Mouse (Mus musculus) midbrain, embryonic 12.5 days (tissue): Measurements from ENCODE around the gene Ttc4. TPM values are rescaled to one million over a fixed set of nuclear protein-coding genes. Genes with fewer than 3 reads are reported as not detected.

ENCODE experiments used
- ATAC-seq: fragments of 200-750 bp; cut with Nextera tagmentation; 2 replicates; pipeline ENCODE4 v1.8.0; 2017; ENCODE audit warnings: low read depth, moderate TSS enrichment, moderate library complexity; ENCODE audit not compliant: low FRiP score
- H3K27ac ChIP-seq: fragments of 300-500 bp; sonication (generic); replicated peaks from 2 replicates; pipeline ENCODE4 v1.5.1; 2016; ENCODE audit warnings: mild to moderate bottlenecking
- H3K27me3 ChIP-seq: fragments of 300-500 bp; sonication (generic); 2 replicates; pipeline ENCODE4 v1.6.1; 2016; ENCODE audit warnings: mild to moderate bottlenecking
- H3K36me3 ChIP-seq: fragments of 300-500 bp; sonication (generic); 2 replicates; pipeline ENCODE4 v1.6.1; 2016
- H3K4me1 ChIP-seq: fragments of 300-500 bp; sonication (generic); 2 replicates; pipeline ENCODE4 v1.6.1; 2016
- H3K4me2 ChIP-seq: fragments of 300-500 bp; sonication (generic); replicated peaks from 2 replicates; pipeline ENCODE4 v1.6.1; 2016; ENCODE audit warnings: mild to moderate bottlenecking, moderate library complexity
- H3K4me3 ChIP-seq: fragments of 300-500 bp; sonication (generic); 2 replicates; pipeline ENCODE4 v1.5.1; 2016; ENCODE audit warnings: mild to moderate bottlenecking
- H3K9ac ChIP-seq: fragments of 300-500 bp; sonication (generic); replicated peaks from 2 replicates; pipeline ENCODE4 v1.6.1; 2016; ENCODE audit warnings: mild to moderate bottlenecking, moderate library complexity
- H3K9me3 ChIP-seq: fragments of 300-500 bp; sonication (generic); 2 replicates; pipeline ENCODE4 v1.6.1; 2016; ENCODE audit warnings: mild to moderate bottlenecking
- WGBS: fragments of 180-500 bp; shearing (Covaris S2); methylation state at CpG from one replicate; pipeline ENCODE4 v1.1.7; 2016; 5-methylcytosine and 5-hydroxymethylcytosine counted together
- polyA plus RNA-seq: library from polyadenylated mRNA; unstranded; fragments of >200 nt; fragmentation: Nextera tagmentation; extraction: Ambion mirVana; gene quantifications from 2 replicates; pipeline ENCODE4 v1.2.1, GENCODE M21; 2016

Gene Ttc4
- polyA plus RNA-seq, 1 experiment from 2014 or later: 101 TPM

- ATAC-seq: no peak
- no peaks in the 10 kb centered on the region for H3K4me1 ChIP-seq
- no peak overlapping the region for H3K27ac ChIP-seq
- H3K4me2 ChIP-seq: no peak overlapping the region
- 63% methylated on average over 3 of the region's 3 CpGs for WGBS
- no peak overlapping the region for H3K4me3 ChIP-seq
- H3K9me3 ChIP-seq: no peaks in the 10 kb centered on the region
- no peaks in the 10 kb centered on the region for H3K36me3 ChIP-seq
- no peak overlapping the region for H3K9ac ChIP-seq
- 0 out of 2 replicates have a peak, but pooled peaks cover 5% of the 10 kb centered on the region for H3K27me3 ChIP-seq
Observed at GRCm38 (mm10) chr4:106688636-106689296, 10.0 kb upstream of the Ttc4 start.

DNA sequence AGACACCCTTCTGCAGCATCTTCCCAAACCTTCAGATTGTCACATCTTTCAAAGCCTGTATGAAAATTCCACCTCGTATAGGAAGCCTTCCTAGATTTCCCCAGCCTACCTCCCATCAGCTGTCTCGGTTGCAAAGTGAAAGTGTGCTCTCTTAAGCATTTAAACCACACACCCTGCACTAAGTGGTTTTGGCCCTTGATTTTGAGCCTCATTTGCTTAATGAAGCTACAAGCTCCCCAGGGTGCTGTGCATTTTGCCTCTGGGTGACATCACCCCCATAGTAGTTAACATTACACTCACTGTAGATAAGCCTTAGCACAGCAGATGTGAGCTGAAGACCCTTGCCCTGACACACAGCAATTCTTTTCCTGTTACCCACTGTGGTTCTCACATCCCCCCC, 2.2 kb upstream of the Ttc4 start:
- Histone ChIP-seq H3K4me2 (no peak overlapping the region), H3K27ac (no peak overlapping the region), H3K4me1 (peaks cover 10% of the 10 kb centered on the region), H3K9ac (no peak overlapping the region), H3K36me3 (peaks cover 12% of the 10 kb centered on the region), H3K27me3 (peaks cover 4% of the 10 kb centered on the region; the same call in 1 of the 2 replicates), H3K4me3 (no peak overlapping the region), H3K9me3 (no peaks in the 10 kb centered on the region)
- WGBS: 62% methylated on average over 2 of the region's 2 CpGs
- no peak for ATAC-seq

DNA sequence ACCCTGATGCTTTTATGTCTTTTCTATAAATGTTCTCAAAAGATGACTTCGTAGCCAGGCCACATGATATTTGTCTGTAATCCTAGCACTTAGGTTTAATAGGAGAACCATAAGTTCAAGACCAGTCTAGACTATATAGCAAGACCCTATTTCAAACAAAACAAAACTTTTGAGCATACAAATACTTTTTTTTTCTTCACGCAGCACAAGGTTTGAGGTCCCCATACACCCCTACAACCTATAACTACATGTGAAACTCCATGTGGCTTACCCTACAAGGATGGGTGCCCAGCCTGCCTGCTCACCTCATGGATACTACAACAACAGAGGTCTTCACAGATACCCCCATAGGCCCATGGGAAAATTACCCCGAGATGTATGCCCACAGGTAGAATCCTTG, 408 bp upstream of the Ttc4 start:
- peaks cover 10% of the 10 kb centered on the region for H3K4me1 ChIP-seq
- H3K27me3 ChIP-seq: peaks cover 4% of the 10 kb centered on the region; the same call in 1 of the 2 replicates
- no peak overlapping the region for H3K9ac ChIP-seq
- no peaks in the 10 kb centered on the region for H3K9me3 ChIP-seq
- no peak overlapping the region for H3K27ac ChIP-seq
- peak overlapping the region; percentile 92 for H3K4me2 ChIP-seq
- ATAC-seq: peak; percentile 50
- H3K36me3 ChIP-seq: peaks cover 28% of the 10 kb centered on the region
- H3K4me3 ChIP-seq: peak overlapping the region; percentile 85
- WGBS: 38% methylated on average over 3 of the region's 3 CpGs

- Histone ChIP-seq H3K4me3 (no peak overlapping the region), H3K4me2 (no peak overlapping the region), H3K27me3 (peaks cover 4% of the 10 kb centered on the region; the same call in 1 of the 2 replicates), H3K9ac (no peak overlapping the region), H3K36me3 (peaks cover 49% of the 10 kb centered on the region), H3K27ac (no peak overlapping the region), H3K4me1 (peaks cover 10% of the 10 kb centered on the region), H3K9me3 (no peaks in the 10 kb centered on the region)
- ATAC-seq: no peak
- WGBS: 90% methylated on average over 5 of the region's 5 CpGs
Observed at GRCm38 (mm10) chr4:106676749-106677148, 2.0 kb downstream of the Ttc4 start.

DNA sequence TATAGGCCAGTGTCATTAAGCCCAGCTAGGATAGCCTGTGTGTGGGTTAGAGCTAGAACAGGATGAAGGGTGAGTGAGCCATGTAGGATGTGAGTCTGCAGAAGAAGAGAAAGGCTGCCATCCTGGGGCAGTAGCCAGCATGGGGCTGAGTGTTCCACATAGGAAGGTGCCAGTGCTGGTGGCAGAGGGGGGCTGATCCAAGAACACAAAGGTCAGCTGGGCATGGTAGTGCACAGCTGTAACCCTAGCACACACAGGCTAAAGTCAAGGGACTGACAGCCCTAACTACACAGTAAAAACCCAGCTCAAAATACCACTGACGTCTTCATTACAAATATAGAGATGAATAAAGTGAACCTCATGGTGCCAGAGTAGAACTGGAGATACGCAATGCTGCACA, 12.2 kb downstream of the Ttc4 start:
- H3K27me3 ChIP-seq: no peaks in the 10 kb centered on the region
- H3K4me3 ChIP-seq: no peak overlapping the region
- peaks cover 99% of the 10 kb centered on the region for H3K36me3 ChIP-seq
- H3K9ac ChIP-seq: no peak overlapping the region
- H3K4me2 ChIP-seq: no peak overlapping the region
- no peaks in the 10 kb centered on the region for H3K9me3 ChIP-seq
- H3K27ac ChIP-seq: no peak overlapping the region
- ATAC-seq: no peak
- no peaks in the 10 kb centered on the region for H3K4me1 ChIP-seq
- WGBS: 93% methylated on average over 2 of the region's 2 CpGs

DNA sequence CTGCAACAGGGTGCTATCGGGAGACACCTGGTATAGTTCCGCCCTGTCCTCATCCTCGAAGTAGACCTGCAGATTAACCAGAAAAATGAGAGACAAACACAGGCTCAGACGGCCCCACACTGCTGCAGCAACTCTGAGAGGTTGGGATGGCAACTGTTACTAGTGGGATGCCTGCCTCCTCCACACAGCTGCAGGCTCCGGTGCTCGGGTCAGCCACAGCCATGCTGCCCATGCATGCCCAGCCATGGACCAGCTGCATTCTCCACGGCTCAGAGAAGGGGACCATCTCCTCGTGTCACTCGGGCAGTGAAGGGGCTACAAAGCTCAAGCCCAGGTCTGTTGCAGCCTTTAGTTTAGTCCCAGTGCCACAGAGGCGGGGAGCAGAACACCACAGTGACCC, 13.1 kb downstream of the Ttc4 start:
- H3K4me3 ChIP-seq: no peak overlapping the region
- H3K9ac ChIP-seq: no peak overlapping the region
- H3K4me1 ChIP-seq: no peaks in the 10 kb centered on the region
- H3K9me3 ChIP-seq: no peaks in the 10 kb centered on the region
- peaks cover 96% of the 10 kb centered on the region for H3K36me3 ChIP-seq
- H3K27me3 ChIP-seq: no peaks in the 10 kb centered on the region
- no peak overlapping the region for H3K4me2 ChIP-seq
- H3K27ac ChIP-seq: no peak overlapping the region
- WGBS: 89% methylated on average over 10 of the region's 10 CpGs
- no peak for ATAC-seq

- Histone ChIP-seq H3K27me3 (no peaks in the 10 kb centered on the region), H3K27ac (no peak overlapping the region), H3K4me3 (no peak overlapping the region), H3K9ac (no peak overlapping the region), H3K9me3 (no peaks in the 10 kb centered on the region), H3K4me2 (no peak overlapping the region), H3K4me1 (no peaks in the 10 kb centered on the region), H3K36me3 (peaks cover 95% of the 10 kb centered on the region)
- ATAC-seq: no peak
- 98% methylated on average over 2 of the region's 2 CpGs for WGBS
Observed at GRCm38 (mm10) chr4:106665269-106665668, 13.5 kb downstream of the Ttc4 start.

- WGBS: 91% methylated on average over 6 of the region's 6 CpGs
- ATAC-seq: no peak
- peaks cover 95% of the 10 kb centered on the region for H3K36me3 ChIP-seq
Observed at GRCm38 (mm10) chr4:106664697-106665096, 14.0 kb downstream of the Ttc4 start.

DNA sequence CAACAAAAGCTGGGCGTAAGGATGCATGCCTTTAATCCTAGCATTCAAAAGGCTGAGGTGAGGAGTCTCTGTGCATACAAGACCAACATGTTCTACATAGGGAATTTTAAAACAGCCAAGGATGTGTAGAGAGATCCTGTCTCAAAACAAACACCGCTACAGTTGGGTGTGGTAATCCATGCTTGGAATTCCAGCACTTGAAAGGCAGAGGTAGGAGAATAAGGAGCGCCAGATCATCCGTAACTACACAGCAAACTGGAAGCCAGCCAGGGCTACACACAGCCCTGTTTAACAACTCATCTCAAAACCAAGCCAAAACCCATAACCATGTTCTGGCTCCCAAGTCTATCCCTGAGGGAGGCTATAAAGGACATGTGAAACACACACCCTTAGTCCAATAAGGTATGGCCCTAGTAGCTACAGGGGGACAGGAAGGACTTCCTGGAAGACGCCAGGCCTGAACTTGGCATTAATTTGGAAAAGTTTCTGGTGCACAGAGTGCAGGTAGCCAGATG, 14.7 kb downstream of the Ttc4 start:
- H3K4me2 ChIP-seq: no peak overlapping the region
- 89% methylated on average over 5 of the region's 5 CpGs for WGBS
- no peak overlapping the region for H3K27ac ChIP-seq
- H3K4me1 ChIP-seq: no peaks in the 10 kb centered on the region
- H3K27me3 ChIP-seq: no peaks in the 10 kb centered on the region
- no peak overlapping the region for H3K9ac ChIP-seq
- H3K9me3 ChIP-seq: no peaks in the 10 kb centered on the region
- ATAC-seq: no peak
- peaks cover 92% of the 10 kb centered on the region for H3K36me3 ChIP-seq
- H3K4me3 ChIP-seq: no peak overlapping the region

More at GRCm38 (mm10) chr4:106664697-106665096, 14.0 kb downstream of the Ttc4 start:
- Histone ChIP-seq H3K4me2 (no peak overlapping the region), H3K27ac (no peak overlapping the region), H3K27me3 (no peaks in the 10 kb centered on the region), H3K9ac (no peak overlapping the region), H3K4me3 (no peak overlapping the region), H3K4me1 (no peaks in the 10 kb centered on the region), H3K9me3 (no peaks in the 10 kb centered on the region)

DNA sequence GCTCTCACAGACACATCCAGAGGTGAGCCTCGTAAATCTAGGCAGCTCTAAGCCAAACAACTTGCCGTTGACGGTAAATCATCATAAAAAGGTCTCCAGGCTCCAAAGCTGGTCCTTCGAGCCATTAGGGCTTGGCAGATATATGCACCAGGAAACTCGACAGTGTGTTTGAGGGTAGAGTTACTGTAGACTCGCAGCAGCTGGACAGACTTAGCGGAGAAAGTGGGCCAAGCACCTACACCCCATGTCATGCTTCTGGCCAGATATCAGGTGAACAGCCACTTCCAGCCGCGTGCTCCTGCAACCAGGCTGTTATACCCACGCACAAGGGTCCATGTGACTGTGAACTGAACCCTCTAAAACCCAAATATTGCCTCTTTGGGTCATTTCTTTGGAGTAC, 23.1 kb downstream of the Ttc4 start:
- H3K27ac ChIP-seq: no peak overlapping the region
- no peaks in the 10 kb centered on the region for H3K9me3 ChIP-seq
- H3K4me1 ChIP-seq: peaks cover 8% of the 10 kb centered on the region
- no peak overlapping the region for H3K4me2 ChIP-seq
- H3K4me3 ChIP-seq: no peak overlapping the region
- 92% methylated on average over 10 of the region's 10 CpGs for WGBS
- no peak for ATAC-seq
- H3K27me3 ChIP-seq: no peaks in the 10 kb centered on the region
- H3K9ac ChIP-seq: no peak overlapping the region
- peaks cover 50% of the 10 kb centered on the region for H3K36me3 ChIP-seq

GRCm38 (mm10) chr4:106653051-106653450, 25.7 kb downstream of the Ttc4 start:
- H3K36me3 ChIP-seq: peaks cover 36% of the 10 kb centered on the region
- no peak for ATAC-seq
- WGBS: 95% methylated on average over 15 of the region's 15 CpGs

GRCm38 (mm10) chr4:106652546-106652945, 26.2 kb downstream of the Ttc4 start:
- Histone ChIP-seq H3K27me3 (peaks cover 19% of the 10 kb centered on the region), H3K9ac (no peak overlapping the region), H3K27ac (no peak overlapping the region), H3K4me2 (no peak overlapping the region), H3K4me1 (peaks cover 8% of the 10 kb centered on the region), H3K4me3 (no peak overlapping the region), H3K36me3 (peaks cover 35% of the 10 kb centered on the region), H3K9me3 (no peaks in the 10 kb centered on the region)
- ATAC-seq: no peak
- 97% methylated on average over 3 of the region's 3 CpGs for WGBS

More at GRCm38 (mm10) chr4:106653051-106653450, 25.7 kb downstream of the Ttc4 start:
- Histone ChIP-seq H3K27ac (no peak overlapping the region), H3K9me3 (no peaks in the 10 kb centered on the region), H3K9ac (no peak overlapping the region), H3K27me3 (peaks cover 14% of the 10 kb centered on the region), H3K4me2 (no peak overlapping the region), H3K4me1 (peaks cover 8% of the 10 kb centered on the region), H3K4me3 (no peak overlapping the region)
